In the genomic region with DNA sequence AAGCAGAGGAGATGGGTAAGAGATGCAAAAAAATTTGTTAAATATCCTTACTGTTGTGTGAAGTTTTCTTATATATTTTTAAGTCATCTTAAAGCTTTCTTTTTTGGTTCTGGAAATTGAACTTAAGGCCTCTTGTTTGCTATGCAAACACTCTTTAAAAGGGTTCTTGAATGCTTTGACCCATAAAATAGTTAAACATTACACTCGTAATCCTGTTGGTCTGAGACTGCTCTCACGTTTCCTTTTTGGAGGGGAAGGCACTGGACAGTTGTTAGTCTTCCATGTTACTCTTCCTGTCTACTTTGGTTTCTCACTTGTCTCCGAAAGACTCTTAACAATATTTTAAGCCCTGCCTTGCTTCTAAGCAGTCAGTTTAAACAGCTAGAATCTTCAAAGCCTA, we compare ENCODE assay signal across 8 mouse cellular contexts. TPM values are rescaled to one million over a fixed set of nuclear protein-coding genes. Genes with fewer than 3 reads are reported as not detected.
DNase-seq lines count a peak whose midpoint lies in the region; ATAC-seq lines count a peak whose summit lies in the region.

No protein-coding gene starts in this region.

- no peaks in the 10 kb centered on the region for H3K9me3 ChIP-seq in hindbrain, embryonic 10.5 days
- H3K9me3 ChIP-seq in hindbrain, embryonic 11.5 days (ENCODE audit: control insufficient read depth, low read length) = no peaks in the 10 kb centered on the region
- H3K9me3 ChIP-seq in embryonic facial prominence, embryonic 10.5 days = no peaks in the 10 kb centered on the region
- no peaks in the 10 kb centered on the region for H3K9me3 ChIP-seq in intestine, embryonic 14.5 days (ENCODE audit: control insufficient read depth, low read length)
- H3K9me3 ChIP-seq in midbrain, embryonic 13.5 days = no peaks in the 10 kb centered on the region

- H3K4me2 ChIP-seq in hindbrain, embryonic 11.5 days (replicated peaks; ENCODE audit: low read depth, low read length) = no peak overlapping the region
- peak overlapping the region; percentile 78 for H3K4me2 ChIP-seq in intestine, embryonic 14.5 days (ENCODE audit: low read length)
- H3K4me2 ChIP-seq in midbrain, embryonic 13.5 days (replicated peaks) = peak overlapping the region; percentile 38

- peaks cover 23% of the 10 kb centered on the region for H3K4me1 ChIP-seq in hindbrain, embryonic 10.5 days (replicated peaks)
- no peaks in the 10 kb centered on the region for H3K4me1 ChIP-seq in hindbrain, embryonic 11.5 days (replicated peaks; ENCODE audit: control insufficient read depth, insufficient read depth, low read length)
- peaks cover 24% of the 10 kb centered on the region for H3K4me1 ChIP-seq in embryonic facial prominence, embryonic 10.5 days
- peaks cover 17% of the 10 kb centered on the region; the same call in 1 of the 2 replicates for H3K4me1 ChIP-seq in intestine, embryonic 14.5 days (replicated peaks; ENCODE audit: control insufficient read depth, insufficient read depth, low read length)
- H3K4me1 ChIP-seq in midbrain, embryonic 13.5 days (replicated peaks) = peaks cover 32% of the 10 kb centered on the region

- H3K9ac ChIP-seq in hindbrain, embryonic 11.5 days (ENCODE audit: low read depth, low read length) = no peak overlapping the region
- no peak overlapping the region for H3K9ac ChIP-seq in intestine, embryonic 14.5 days (ENCODE audit: low read length)
- H3K9ac ChIP-seq in midbrain, embryonic 13.5 days (replicated peaks) = no peak overlapping the region

- no peaks in the 10 kb centered on the region for H3K27me3 ChIP-seq in hindbrain, embryonic 10.5 days (ENCODE audit: insufficient read depth, poor library complexity, severe bottlenecking)
- no peaks in the 10 kb centered on the region for H3K27me3 ChIP-seq in hindbrain, embryonic 11.5 days (ENCODE audit: control insufficient read depth, insufficient read depth, low read length)
- no peaks in the 10 kb centered on the region for H3K27me3 ChIP-seq in embryonic facial prominence, embryonic 10.5 days (replicated peaks; ENCODE audit: low read depth, poor library complexity, severe bottlenecking)
- H3K27me3 ChIP-seq in intestine, embryonic 14.5 days (replicated peaks; ENCODE audit: control insufficient read depth, insufficient read depth, low read length) = no peaks in the 10 kb centered on the region
- H3K27me3 ChIP-seq in midbrain, embryonic 13.5 days = no peaks in the 10 kb centered on the region

- H3K36me3 ChIP-seq in hindbrain, embryonic 10.5 days = peaks cover 11% of the 10 kb centered on the region
- no peaks in the 10 kb centered on the region for H3K36me3 ChIP-seq in hindbrain, embryonic 11.5 days (ENCODE audit: control insufficient read depth, insufficient read depth, low read length)
- peaks cover 8% of the 10 kb centered on the region for H3K36me3 ChIP-seq in embryonic facial prominence, embryonic 10.5 days (replicated peaks)
- H3K36me3 ChIP-seq in intestine, embryonic 14.5 days (ENCODE audit: control insufficient read depth, insufficient read depth, low read length) = peaks cover 19% of the 10 kb centered on the region
- H3K36me3 ChIP-seq in midbrain, embryonic 13.5 days = peaks cover 10% of the 10 kb centered on the region; the same call in 1 of the 2 replicates

- H3K4me3 ChIP-seq in hindbrain, embryonic 10.5 days = peak overlapping the region; percentile 89
- no peak overlapping the region for H3K4me3 ChIP-seq in hindbrain, embryonic 11.5 days (ENCODE audit: low read depth, low read length)
- peak overlapping the region; percentile 86 for H3K4me3 ChIP-seq in embryonic facial prominence, embryonic 10.5 days
- H3K4me3 ChIP-seq in intestine, embryonic 14.5 days (ENCODE audit: low read depth, low read length) = peak overlapping the region; percentile 82
- peak overlapping the region; percentile 11; the same call in 1 of the 2 replicates for H3K4me3 ChIP-seq in midbrain, embryonic 13.5 days (replicated peaks)

- no peak overlapping the region for H3K27ac ChIP-seq in hindbrain, embryonic 10.5 days
- no peak overlapping the region for H3K27ac ChIP-seq in hindbrain, embryonic 11.5 days (ENCODE audit: low read depth, low read length)
- no peak overlapping the region for H3K27ac ChIP-seq in embryonic facial prominence, embryonic 10.5 days (replicated peaks)
- H3K27ac ChIP-seq in intestine, embryonic 14.5 days (ENCODE audit: low read depth) = no peak overlapping the region
- H3K27ac ChIP-seq in midbrain, embryonic 13.5 days = no peak overlapping the region

- no peak for ATAC-seq in hindbrain, embryonic 11.5 days (ENCODE audit: low FRiP score)
- ATAC-seq in intestine, embryonic 14.5 days (replicated peaks; ENCODE audit: low FRiP score, low TSS enrichment, low read depth) = no peak
- ATAC-seq in midbrain, embryonic 13.5 days = no peak

- DNase-seq in hindbrain, embryonic 10.5 days (ENCODE audit: low spot score) = no peak
- DNase-seq in hindbrain, embryonic 11.5 days (ENCODE audit: low spot score) = no peak
- DNase-seq in embryonic facial prominence, embryonic 10.5 days (ENCODE audit: low spot score) = no peak
- DNase-seq in intestine, embryonic 14.5 days (ENCODE audit: low spot score) = no peak
- DNase-seq in right cerebral cortex, adult 2 months (ENCODE audit: low spot score in 2 of 2) = no peak
- DNase-seq in layer of hippocampus, postnatal 36 days = no peak
- no peak for DNase-seq in gastrocnemius, postnatal 4 days (ENCODE audit: low spot score in 2 of 2)

- 52% methylated on average over 3 of the region's 3 CpGs for WGBS in hindbrain, embryonic 10.5 days
- 44% methylated on average over 3 of the region's 3 CpGs for WGBS in hindbrain, embryonic 11.5 days
- WGBS in embryonic facial prominence, embryonic 10.5 days = 55% methylated on average over 3 of the region's 3 CpGs
- WGBS in intestine, embryonic 14.5 days = 21% methylated on average over 3 of the region's 3 CpGs
- WGBS in midbrain, embryonic 13.5 days = 46% methylated on average over 3 of the region's 3 CpGs

RNA-seq across cellular contexts. Expression of gene Cept1, which starts 1.4 kb away (rescaled TPM):
- 33.1 and 37.0 TPM in 2 replicates for polyA plus RNA-seq in hindbrain, embryonic 10.5 days (2016; fragmentation: Nextera tagmentation; extraction: Ambion mirVana)
- 42.2 and 42.6 TPM in 2 replicates for polyA plus RNA-seq in hindbrain, embryonic 11.5 days (2014; fragmentation: Nextera tagmentation; extraction: Ambion mirVana)
- 39.5 and 40.8 TPM in 2 replicates for polyA plus RNA-seq in embryonic facial prominence, embryonic 10.5 days (2016; fragmentation: Nextera tagmentation; extraction: Ambion mirVana)
- polyA plus RNA-seq in intestine, embryonic 14.5 days (2014; fragmentation: Nextera tagmentation; extraction: Ambion mirVana) = 48.7 and 54.0 TPM in 2 replicates
- polyA plus RNA-seq in midbrain, embryonic 13.5 days (2015; fragmentation: Nextera tagmentation; extraction: Ambion mirVana) = 38.0 and 39.3 TPM in 2 replicates
- total RNA-seq in layer of hippocampus, postnatal 36 days (2021) = 10 to 100 TPM; 50.5 to 50.9 TPM
- 10 to 100 TPM; 19.9 to 27.4 TPM for total RNA-seq in gastrocnemius, postnatal 4 days (2021)

RNA-seq across cellular contexts. Expression of gene Dram2, which starts 1.4 kb away (rescaled TPM):
- 41.7 and 41.8 TPM in 2 replicates for polyA plus RNA-seq in hindbrain, embryonic 10.5 days (2016; fragmentation: Nextera tagmentation; extraction: Ambion mirVana)
- 54.7 and 59.5 TPM in 2 replicates for polyA plus RNA-seq in hindbrain, embryonic 11.5 days (2014; fragmentation: Nextera tagmentation; extraction: Ambion mirVana)
- 32.8 and 35.3 TPM in 2 replicates for polyA plus RNA-seq in embryonic facial prominence, embryonic 10.5 days (2016; fragmentation: Nextera tagmentation; extraction: Ambion mirVana)
- 81.7 and 82.2 TPM in 2 replicates for polyA plus RNA-seq in intestine, embryonic 14.5 days (2014; fragmentation: Nextera tagmentation; extraction: Ambion mirVana)
- polyA plus RNA-seq in midbrain, embryonic 13.5 days (2015; fragmentation: Nextera tagmentation; extraction: Ambion mirVana) = 56.2 and 58.5 TPM in 2 replicates
- total RNA-seq in layer of hippocampus, postnatal 36 days (2021) = 10 to 100 TPM; 34.2 to 37.7 TPM
- total RNA-seq in gastrocnemius, postnatal 4 days (2021) = 10 to 100 TPM; 56.2 to 58.8 TPM
